Mouse (Mus musculus): ENCODE measurements around the gene Mlph.
A peak's percentile ranks its signal among the peaks of the same experiment; 100 is the strongest.

- TF ChIP-seq CTCF (IDR thresholded peaks at IDR 0.05; ENCODE audit: extremely low read depth, insufficient read depth, insufficient read length, insufficient replicate concordance): peak; percentile 95
- TF ChIP-seq POLR2A (IDR thresholded peaks at IDR 0.05; ENCODE audit: low read depth, low read length): no peak
Observed at GRCm38 (mm10) chr1:90972911-90973573, 58.2 kb downstream of the Mlph start.

Measured in spleen, adult 2 months (tissue).